Mouse (Mus musculus) intestine, postnatal 0 days (tissue): ENCODE data around the gene Cluh. TPM values are rescaled to one million over a fixed set of nuclear protein-coding genes. Genes with fewer than 3 reads are reported as not detected.
A peak's percentile ranks its signal among the peaks of the same experiment; 100 is the strongest.

Experiments used
- ATAC-seq: fragments of 200-750 bp; cut with Nextera tagmentation; 2 replicates; pipeline ENCODE4 v1.8.0; 2017; ENCODE audit warnings: mild to moderate bottlenecking, moderate TSS enrichment, moderate library complexity
- H3K27ac ChIP-seq: fragments of 300-500 bp; sonication (generic); 2 replicates; pipeline ENCODE4 v1.5.1; 2014; ENCODE audit warnings: mild to moderate bottlenecking, low read depth, low read length, moderate library complexity
- H3K27me3 ChIP-seq: fragments of 300-500 bp; sonication (generic); replicated peaks from 2 replicates; pipeline ENCODE4 v1.6.1; 2014; ENCODE audit warnings: low read length, mixed read lengths; ENCODE audit not compliant: control insufficient read depth, insufficient read depth
- H3K36me3 ChIP-seq: fragments of 300-500 bp; sonication (generic); 2 replicates; pipeline ENCODE4 v1.6.1; 2014; ENCODE audit warnings: mild to moderate bottlenecking, moderate library complexity; ENCODE audit not compliant: control insufficient read depth, insufficient read depth
- H3K4me1 ChIP-seq: fragments of 300-500 bp; sonication (generic); replicated peaks from 2 replicates; pipeline ENCODE4 v1.6.1; 2014; ENCODE audit warnings: antibody characterized with exemption, low read length, mixed read lengths; ENCODE audit not compliant: control insufficient read depth, insufficient read depth
- H3K4me2 ChIP-seq: fragments of 300-500 bp; sonication (generic); replicated peaks from 2 replicates; pipeline ENCODE4 v1.6.1; 2014; ENCODE audit warnings: low read depth, mild to moderate bottlenecking, moderate library complexity
- H3K4me3 ChIP-seq: fragments of 300-500 bp; sonication (generic); 2 replicates; pipeline ENCODE4 v1.5.1; 2014; ENCODE audit warnings: low read depth, low read length
- H3K9ac ChIP-seq: fragments of 300-500 bp; sonication (generic); 2 replicates; pipeline ENCODE4 v1.6.1; 2014; ENCODE audit warnings: mild to moderate bottlenecking, low read depth, low read length
- H3K9me3 ChIP-seq: fragments of 300-500 bp; sonication (generic); 2 replicates; pipeline ENCODE4 v1.6.1; 2016; ENCODE audit warnings: mixed run types; ENCODE audit not compliant: control insufficient read depth
- CTCF ChIP-seq: sonication (generic); IDR thresholded peaks from 2 replicates; pipeline ENCODE4 v1.5.1; 2016; ENCODE audit warnings: low read depth, mild to moderate bottlenecking, control low read depth, antibody characterized with exemption, moderate library complexity
- WGBS: fragments of 180-500 bp; shearing (Covaris S2); extraction: QIAGEN DNeasy Blood & Tissue Kit; methylation state at CpG from one replicate; pipeline ENCODE4 v1.1.7; 2014; 5-methylcytosine and 5-hydroxymethylcytosine counted together
- polyA plus RNA-seq: library from polyadenylated mRNA; unstranded; fragments of >200 nt; fragmentation: Nextera tagmentation; extraction: Ambion mirVana; gene quantifications from 2 replicates; pipeline ENCODE4 v1.2.1, GENCODE M21; 2015

The Cluh gene
- polyA plus RNA-seq, 1 experiment from 2014 or later, result 21.4 TPM

- WGBS, result 67% methylated on average over 4 of the region's 4 CpGs
- no peak for TF ChIP-seq CTCF
- Histone ChIP-seq H3K36me3 (peaks cover 27% of the 10 kb centered on the region), H3K9ac (peak overlapping the region; percentile 26; the same call in 1 of the 2 replicates), H3K4me3 (no peak overlapping the region), H3K4me2 (peak overlapping the region; percentile 82), H3K27ac (0 out of 2 replicates have a peak overlapping the region, but pooled peaks have one; percentile 3), H3K9me3 (no peaks in the 10 kb centered on the region), H3K4me1 (0 out of 2 replicates have a peak, but pooled peaks cover 11% of the 10 kb centered on the region), H3K27me3 (no peaks in the 10 kb centered on the region)
- no peak for ATAC-seq
These were observed 3.5 kb downstream of the Cluh start for GRCm38 (mm10) chr11:74652791-74653191.

GRCm38 (mm10) chr11:74653385-74653784 lies 4.1 kb downstream of the Cluh start:
- WGBS, result 46% methylated on average over 6 of the region's 6 CpGs
- ATAC-seq, result no peak
- Histone ChIP-seq H3K9me3 (no peaks in the 10 kb centered on the region), H3K36me3 (peaks cover 33% of the 10 kb centered on the region), H3K4me2 (peak overlapping the region; percentile 82), H3K27ac (no peak overlapping the region), H3K4me3 (no peak overlapping the region), H3K4me1 (0 out of 2 replicates have a peak, but pooled peaks cover 11% of the 10 kb centered on the region), H3K9ac (peak overlapping the region; percentile 26; the same call in 1 of the 2 replicates), H3K27me3 (no peaks in the 10 kb centered on the region)
- TF ChIP-seq CTCF, result no peak

- TF ChIP-seq CTCF, result no peak
- H3K4me2 ChIP-seq, result no peak overlapping the region
- no peak overlapping the region for H3K4me3 ChIP-seq
- no peaks in the 10 kb centered on the region for H3K9me3 ChIP-seq
- no peak overlapping the region for H3K27ac ChIP-seq
- 75% methylated on average over 3 of the region's 3 CpGs for WGBS
- ATAC-seq, result no peak
- peaks cover 58% of the 10 kb centered on the region for H3K36me3 ChIP-seq
- 0 out of 2 replicates have a peak, but pooled peaks cover 9% of the 10 kb centered on the region for H3K4me1 ChIP-seq
- H3K9ac ChIP-seq, result no peak overlapping the region
- H3K27me3 ChIP-seq, result no peaks in the 10 kb centered on the region
These were observed 6.6 kb downstream of the Cluh start for GRCm38 (mm10) chr11:74655941-74656340.

GRCm38 (mm10) chr11:74660336-74660735 lies 11.0 kb downstream of the Cluh start:
- peaks cover 91% of the 10 kb centered on the region for H3K36me3 ChIP-seq
- ATAC-seq, result no peak
- H3K4me3 ChIP-seq, result no peak overlapping the region
- H3K27ac ChIP-seq, result 0 out of 2 replicates have a peak overlapping the region, but pooled peaks have one; percentile 7
- TF ChIP-seq CTCF, result no peak
- WGBS, result 84% methylated on average over 13 of the region's 13 CpGs
- H3K4me2 ChIP-seq, result no peak overlapping the region
- H3K9me3 ChIP-seq, result no peaks in the 10 kb centered on the region
- H3K27me3 ChIP-seq, result no peaks in the 10 kb centered on the region
- no peaks in the 10 kb centered on the region for H3K4me1 ChIP-seq
- no peak overlapping the region for H3K9ac ChIP-seq

GRCm38 (mm10) chr11:74661641-74662040 lies 12.3 kb downstream of the Cluh start:
- no peak for ATAC-seq
- TF ChIP-seq CTCF, result no peak
- H3K4me1 ChIP-seq, result no peaks in the 10 kb centered on the region
- peaks cover 99% of the 10 kb centered on the region for H3K36me3 ChIP-seq
- H3K4me3 ChIP-seq, result no peak overlapping the region
- H3K9ac ChIP-seq, result no peak overlapping the region
- H3K27ac ChIP-seq, result no peak overlapping the region
- no peak overlapping the region for H3K4me2 ChIP-seq
- 89% methylated on average over 19 of the region's 19 CpGs for WGBS
- H3K27me3 ChIP-seq, result no peaks in the 10 kb centered on the region
- H3K9me3 ChIP-seq, result no peaks in the 10 kb centered on the region

GRCm38 (mm10) chr11:74662221-74662620 lies 12.9 kb downstream of the Cluh start:
- no peak for TF ChIP-seq CTCF
- Histone ChIP-seq H3K27me3 (no peaks in the 10 kb centered on the region), H3K4me3 (no peak overlapping the region), H3K4me2 (no peak overlapping the region), H3K36me3 (peaks cover 99% of the 10 kb centered on the region), H3K4me1 (no peaks in the 10 kb centered on the region), H3K27ac (no peak overlapping the region), H3K9me3 (no peaks in the 10 kb centered on the region), H3K9ac (no peak overlapping the region)
- ATAC-seq, result no peak
- 77% methylated on average over 6 of the region's 6 CpGs for WGBS

GRCm38 (mm10) chr11:74664279-74664678 lies 15.0 kb downstream of the Cluh start:
- Histone ChIP-seq H3K9me3 (no peaks in the 10 kb centered on the region), H3K36me3 (peaks cover 99% of the 10 kb centered on the region), H3K4me1 (no peaks in the 10 kb centered on the region), H3K4me2 (no peak overlapping the region), H3K27me3 (no peaks in the 10 kb centered on the region), H3K9ac (no peak overlapping the region), H3K4me3 (no peak overlapping the region), H3K27ac (no peak overlapping the region)
- no peak for ATAC-seq
- TF ChIP-seq CTCF, result no peak
- 91% methylated on average over 3 of the region's 3 CpGs for WGBS
